Mouse (Mus musculus): Measurements from ENCODE around the gene Lima1.

Gene Lima1

DNA sequence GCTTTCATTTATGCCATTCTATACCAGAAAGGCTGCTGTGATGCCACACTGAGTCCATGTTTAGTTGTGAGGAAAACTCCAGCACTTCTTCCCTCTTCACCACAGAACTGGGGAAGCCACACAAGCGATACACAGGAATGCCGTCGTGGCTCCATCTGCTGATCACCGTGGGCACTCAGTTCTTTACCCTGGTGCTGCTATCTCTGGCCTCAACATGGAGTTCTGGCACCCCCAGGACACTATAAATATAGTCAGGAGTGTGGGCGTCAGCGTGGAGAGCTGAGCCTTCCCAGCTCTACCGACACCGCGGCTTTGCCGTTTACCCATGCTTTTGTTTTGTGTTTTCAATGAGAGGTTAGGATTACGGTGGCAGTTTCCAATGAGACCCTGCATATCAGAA lies 138.6 kb downstream of the Lima1 start:
- no peak for DNase-seq (ENCODE audit: low read depth, low spot score)

DNA sequence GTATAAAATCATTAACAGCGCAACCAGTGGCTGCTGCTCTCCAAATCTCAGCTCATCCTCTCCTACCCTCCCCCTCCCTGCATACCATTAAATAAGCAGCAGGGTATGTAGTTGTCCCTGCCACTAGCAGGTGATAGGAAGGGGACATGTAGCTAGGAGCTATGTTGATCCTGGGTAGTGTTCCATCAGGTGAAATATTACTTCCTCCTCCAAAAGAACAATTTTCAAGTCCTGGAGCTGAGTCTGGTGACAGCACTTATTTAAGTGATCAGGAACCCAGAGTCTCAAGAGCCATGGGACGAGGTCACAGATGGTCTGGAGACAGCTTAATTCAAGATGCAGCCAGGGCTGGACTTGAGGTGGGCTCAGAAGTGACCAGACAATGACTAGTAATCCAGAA lies 139.6 kb downstream of the Lima1 start:
- no peak for DNase-seq (ENCODE audit: low read depth, low spot score)

DNA sequence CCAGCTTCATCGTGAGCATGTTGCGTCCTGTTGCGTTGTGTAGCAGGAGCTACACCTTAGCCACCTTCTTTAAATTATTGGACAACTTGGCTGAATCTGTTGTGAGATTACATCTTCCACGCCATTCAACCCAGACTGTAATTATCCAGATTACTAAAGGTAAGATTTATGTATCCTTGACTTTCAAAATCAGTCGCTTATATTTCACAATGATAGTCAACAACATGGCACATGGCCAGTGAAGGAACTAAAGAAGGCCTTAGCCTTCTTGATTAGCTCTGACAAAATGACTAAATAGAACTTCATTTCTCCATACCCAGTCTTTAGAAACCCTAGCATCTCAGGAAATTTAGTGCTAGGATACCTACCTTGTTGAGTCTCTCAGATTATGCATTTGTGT lies 142.1 kb downstream of the Lima1 start:
- DNase-seq (ENCODE audit: low read depth, low spot score): no peak

DNA sequence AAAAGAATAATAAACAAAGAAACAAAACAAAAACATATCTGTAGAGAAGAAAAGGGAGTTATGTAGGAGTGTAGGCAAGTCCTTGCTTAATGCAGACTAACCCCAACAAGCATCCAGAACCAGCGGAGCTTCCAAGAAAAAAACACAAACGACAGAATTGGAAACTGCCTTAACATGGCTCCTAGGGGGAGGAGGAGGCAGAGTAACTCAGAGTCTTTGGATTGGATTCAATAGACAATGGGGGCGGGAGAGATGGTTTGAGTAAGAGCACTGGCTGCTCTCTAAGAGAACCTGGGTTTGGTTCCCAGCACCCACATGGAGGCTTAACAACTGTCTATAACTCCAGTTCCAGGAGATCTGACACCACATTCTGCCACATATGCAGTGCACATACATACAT lies 143.6 kb downstream of the Lima1 start:
- no peak for DNase-seq (ENCODE audit: low read depth, low spot score)

DNA sequence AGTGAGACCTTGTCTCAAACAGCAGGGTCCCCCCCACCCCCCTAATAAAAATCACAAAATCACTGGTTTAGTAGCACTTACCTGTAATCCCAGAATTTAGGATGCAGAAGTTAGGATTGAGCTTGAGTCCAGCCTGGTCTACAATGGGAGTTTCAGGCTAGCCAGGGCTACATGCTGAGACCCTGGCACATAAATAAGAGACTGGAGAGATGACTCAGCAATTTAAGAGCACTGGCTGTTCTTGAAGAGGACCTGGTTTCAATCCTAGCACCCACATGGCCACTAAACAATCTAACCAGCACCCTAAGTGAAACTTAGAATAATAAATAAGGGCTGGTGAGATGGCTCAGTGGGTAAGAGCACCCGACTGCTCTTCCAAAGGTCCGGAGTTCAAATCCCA lies 144.1 kb downstream of the Lima1 start:
- no peak for DNase-seq (ENCODE audit: low read depth, low spot score)

DNA sequence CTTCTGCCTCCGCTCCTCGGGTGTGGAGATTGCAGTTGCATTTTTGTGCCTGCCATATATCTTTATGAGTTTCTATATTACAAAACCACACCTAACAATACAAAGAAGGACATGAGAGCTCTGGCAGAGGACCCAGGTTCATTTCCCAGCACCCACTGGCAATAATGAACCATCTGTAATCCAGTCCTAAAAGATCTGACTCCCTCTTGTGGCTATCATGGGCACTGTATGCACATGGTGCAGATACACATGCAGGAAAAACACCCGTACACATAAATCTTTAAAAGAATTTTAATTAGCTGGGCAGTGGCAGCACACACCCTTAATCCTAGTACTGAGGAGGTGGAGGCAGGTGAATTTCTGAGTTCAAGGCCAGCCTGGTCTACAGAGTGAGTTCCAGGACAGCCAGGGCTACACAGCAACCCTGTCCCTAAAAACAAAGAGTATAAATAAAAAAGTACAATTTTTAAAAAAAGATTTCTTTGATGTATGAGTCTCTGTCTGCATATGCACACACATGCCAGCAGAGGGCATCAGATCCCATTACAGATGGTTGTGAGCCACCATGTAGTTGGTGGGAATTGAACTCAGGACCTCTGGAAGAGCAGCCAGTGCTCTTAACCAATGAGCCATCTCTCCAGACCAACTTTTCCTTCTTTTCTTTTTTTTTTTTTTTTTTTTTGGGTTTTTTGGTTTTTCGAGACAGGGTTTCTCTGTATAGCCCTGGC lies 146.0 kb downstream of the Lima1 start:
- DNase-seq (ENCODE audit: low read depth, low spot score): no peak

All from 3T3-L1 (cell line).